Mouse (Mus musculus): ENCODE data around the gene Nmnat2. TPM values are rescaled to one million over a fixed set of nuclear protein-coding genes. Genes with fewer than 3 reads are reported as not detected.

The Nmnat2 gene
- polyA plus RNA-seq, 1 experiment from 2014 or later, result 26.9 TPM

- Histone ChIP-seq H3K9ac (replicated peaks) (no peak overlapping the region), H3K4me3 (no peak overlapping the region), H3K4me2 (replicated peaks) (no peak overlapping the region), H3K9me3 (no peaks in the 10 kb centered on the region), H3K27ac (replicated peaks) (no peak overlapping the region), H3K4me1 (no peaks in the 10 kb centered on the region), H3K27me3 (peaks cover 34% of the 10 kb centered on the region), H3K36me3 (0 out of 2 replicates have a peak, but pooled peaks cover 5% of the 10 kb centered on the region)
- WGBS, result 88% methylated on average over 4 of the region's 4 CpGs
- ATAC-seq (ENCODE audit: low FRiP score, low read depth), result no peak
Observed at GRCm38 (mm10) chr1:153090807-153091206, 136.0 kb downstream of the Nmnat2 start.

DNA sequence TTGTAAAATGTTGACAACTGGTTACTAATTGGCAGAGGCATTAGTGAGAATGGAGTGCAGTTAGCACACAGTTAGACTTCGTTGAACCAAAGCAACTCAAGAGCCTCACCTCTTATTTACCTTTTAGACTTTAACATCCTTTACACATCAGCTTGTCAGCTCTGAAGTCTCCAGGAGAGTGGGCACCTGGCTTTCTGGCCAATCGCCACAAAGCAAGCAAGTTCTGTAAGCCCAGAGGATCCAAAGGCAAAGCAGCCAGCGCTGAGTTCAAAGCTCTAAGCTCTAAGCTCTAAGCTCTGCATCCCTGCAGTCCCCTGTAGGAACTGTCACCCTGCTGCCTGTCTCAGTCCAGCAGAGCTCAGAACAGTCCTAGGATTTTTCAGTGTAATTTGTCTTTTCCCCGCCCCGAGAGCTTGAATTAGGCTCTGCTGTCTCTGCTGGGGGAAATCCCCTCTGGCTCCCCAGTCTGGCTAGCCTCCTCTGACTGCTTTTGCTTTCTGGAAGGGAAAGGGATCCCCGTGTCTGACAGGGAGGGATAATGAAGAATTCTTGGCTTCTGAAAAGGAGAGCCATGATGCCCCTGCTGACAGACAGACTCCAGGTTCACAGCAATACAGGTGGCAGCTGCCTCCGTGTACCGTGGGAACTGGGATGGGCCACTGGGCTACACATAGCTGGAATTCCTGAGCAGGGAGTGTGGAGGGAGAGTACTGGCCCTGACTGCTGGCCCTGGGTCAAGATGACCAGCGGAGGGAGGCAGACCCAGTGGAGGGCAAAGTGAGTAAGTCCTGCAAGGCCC lies 136.8 kb downstream of the Nmnat2 start:
- 33% methylated on average over 9 of the region's 9 CpGs for WGBS
- H3K4me3 ChIP-seq, result no peak overlapping the region
- H3K27me3 ChIP-seq, result peaks cover 36% of the 10 kb centered on the region
- no peak overlapping the region for H3K4me2 ChIP-seq (replicated peaks)
- H3K36me3 ChIP-seq, result 0 out of 2 replicates have a peak, but pooled peaks cover 5% of the 10 kb centered on the region
- no peak overlapping the region for H3K27ac ChIP-seq (replicated peaks)
- peaks cover 4% of the 10 kb centered on the region; the same call in 1 of the 2 replicates for H3K4me1 ChIP-seq
- no peak overlapping the region; the same call in 1 of the 2 replicates for H3K9ac ChIP-seq (replicated peaks)
- H3K9me3 ChIP-seq, result no peaks in the 10 kb centered on the region
- peak; percentile 44 for ATAC-seq (ENCODE audit: low FRiP score, low read depth)

GRCm38 (mm10) chr1:153092237-153092975 lies 137.6 kb downstream of the Nmnat2 start:
- H3K9ac ChIP-seq (replicated peaks), result no peak overlapping the region
- H3K4me2 ChIP-seq (replicated peaks), result no peak overlapping the region
- peaks cover 36% of the 10 kb centered on the region for H3K27me3 ChIP-seq
- WGBS, result 51% methylated on average over 5 of the region's 5 CpGs
- H3K4me1 ChIP-seq, result peaks cover 5% of the 10 kb centered on the region; the same call in 1 of the 2 replicates
- no peaks in the 10 kb centered on the region for H3K9me3 ChIP-seq
- 0 out of 2 replicates have a peak, but pooled peaks cover 5% of the 10 kb centered on the region for H3K36me3 ChIP-seq
- peak; percentile 54 for ATAC-seq (ENCODE audit: low FRiP score, low read depth)
- no peak overlapping the region for H3K27ac ChIP-seq (replicated peaks)
- H3K4me3 ChIP-seq, result no peak overlapping the region

- peaks cover 36% of the 10 kb centered on the region for H3K27me3 ChIP-seq
- no peak for ATAC-seq (ENCODE audit: low FRiP score, low read depth)
- no peaks in the 10 kb centered on the region for H3K36me3 ChIP-seq
- H3K4me2 ChIP-seq (replicated peaks), result no peak overlapping the region
- no peaks in the 10 kb centered on the region for H3K9me3 ChIP-seq
- 58% methylated on average over 5 of the region's 5 CpGs for WGBS
- H3K27ac ChIP-seq (replicated peaks), result no peak overlapping the region
- peaks cover 5% of the 10 kb centered on the region; the same call in 1 of the 2 replicates for H3K4me1 ChIP-seq
- no peak overlapping the region for H3K4me3 ChIP-seq
- H3K9ac ChIP-seq (replicated peaks), result no peak overlapping the region
Observed at GRCm38 (mm10) chr1:153093172-153093571, 138.4 kb downstream of the Nmnat2 start.

DNA sequence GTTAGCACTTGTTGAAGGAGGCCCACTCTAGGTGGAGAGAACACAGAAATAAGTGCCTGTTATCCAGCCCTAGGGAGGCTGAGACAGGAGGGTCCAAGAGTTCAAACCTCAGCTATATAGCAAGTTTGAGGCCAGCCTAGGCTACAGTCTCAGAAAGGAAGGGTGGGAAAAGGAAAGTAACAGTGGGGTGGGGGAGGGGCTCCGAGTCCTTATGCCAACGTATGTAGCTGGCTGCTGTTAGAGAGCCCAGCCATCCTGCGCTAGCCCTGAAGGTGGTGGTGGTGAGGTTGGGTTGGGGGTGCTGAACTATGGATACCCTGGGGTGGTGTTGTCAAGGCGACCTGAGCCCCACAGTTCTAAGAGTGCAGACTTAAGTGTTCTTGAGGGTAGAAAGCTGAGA lies 138.8 kb downstream of the Nmnat2 start:
- Histone ChIP-seq H3K27ac (replicated peaks) (no peak overlapping the region), H3K9ac (replicated peaks) (no peak overlapping the region), H3K4me1 (peaks cover 5% of the 10 kb centered on the region; the same call in 1 of the 2 replicates), H3K4me3 (no peak overlapping the region), H3K9me3 (no peaks in the 10 kb centered on the region), H3K27me3 (peaks cover 36% of the 10 kb centered on the region), H3K4me2 (replicated peaks) (no peak overlapping the region), H3K36me3 (no peaks in the 10 kb centered on the region)
- ATAC-seq (ENCODE audit: low FRiP score, low read depth), result no peak
- WGBS, result 71% methylated on average over 4 of the region's 4 CpGs

GRCm38 (mm10) chr1:153094226-153095076 lies 139.7 kb downstream of the Nmnat2 start:
- 29% methylated on average over 12 of the region's 12 CpGs for WGBS
- peaks cover 8% of the 10 kb centered on the region; the same call in 1 of the 2 replicates for H3K4me1 ChIP-seq
- no peak overlapping the region for H3K27ac ChIP-seq (replicated peaks)

DNA sequence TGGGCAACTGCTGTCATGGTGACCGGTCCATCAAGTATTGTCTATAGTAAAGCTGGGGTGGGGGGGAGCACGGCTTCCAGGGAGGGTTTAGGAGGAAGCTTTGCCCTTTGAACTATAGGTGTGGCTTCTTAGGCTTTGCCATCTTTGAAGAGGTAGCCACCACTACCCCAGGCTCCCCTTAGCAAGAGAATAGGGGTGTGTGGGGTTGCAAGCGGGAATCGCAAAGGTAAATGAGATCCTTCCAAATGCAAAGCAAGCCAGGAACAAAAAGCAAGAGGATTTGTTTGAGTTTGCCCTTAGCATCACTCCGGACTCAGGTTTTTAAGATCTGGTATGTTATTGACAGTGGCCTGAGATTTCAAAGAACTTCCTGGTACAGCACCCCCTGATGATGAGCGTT lies 140.5 kb downstream of the Nmnat2 start:
- WGBS, result 33% methylated on average over 6 of the region's 6 CpGs
- H3K27ac ChIP-seq (replicated peaks), result no peak overlapping the region
- ATAC-seq (ENCODE audit: low FRiP score, low read depth), result no peak
- no peak overlapping the region for H3K4me2 ChIP-seq (replicated peaks)
- H3K4me1 ChIP-seq, result peaks cover 8% of the 10 kb centered on the region; the same call in 1 of the 2 replicates
- no peaks in the 10 kb centered on the region for H3K36me3 ChIP-seq
- H3K9ac ChIP-seq (replicated peaks), result no peak overlapping the region
- no peak overlapping the region for H3K4me3 ChIP-seq
- H3K27me3 ChIP-seq, result peaks cover 36% of the 10 kb centered on the region
- H3K9me3 ChIP-seq, result no peaks in the 10 kb centered on the region

More at GRCm38 (mm10) chr1:153094226-153095076, 139.7 kb downstream of the Nmnat2 start:
- Histone ChIP-seq H3K4me3 (no peak overlapping the region), H3K4me2 (replicated peaks) (no peak overlapping the region), H3K36me3 (no peaks in the 10 kb centered on the region), H3K9ac (replicated peaks) (no peak overlapping the region), H3K27me3 (peaks cover 36% of the 10 kb centered on the region), H3K9me3 (no peaks in the 10 kb centered on the region)
- no peak for ATAC-seq (ENCODE audit: low FRiP score, low read depth)

GRCm38 (mm10) chr1:153095826-153096727 lies 141.3 kb downstream of the Nmnat2 start:
- no peak overlapping the region for H3K4me3 ChIP-seq
- peaks cover 8% of the 10 kb centered on the region; the same call in 1 of the 2 replicates for H3K4me1 ChIP-seq
- H3K36me3 ChIP-seq, result no peaks in the 10 kb centered on the region
- peaks cover 38% of the 10 kb centered on the region for H3K27me3 ChIP-seq
- ATAC-seq (ENCODE audit: low FRiP score, low read depth), result no peak
- H3K9me3 ChIP-seq, result no peaks in the 10 kb centered on the region
- no peak overlapping the region for H3K9ac ChIP-seq (replicated peaks)
- WGBS, result 16% methylated on average over 16 of the region's 16 CpGs
- H3K27ac ChIP-seq (replicated peaks), result no peak overlapping the region
- no peak overlapping the region for H3K4me2 ChIP-seq (replicated peaks)

DNA sequence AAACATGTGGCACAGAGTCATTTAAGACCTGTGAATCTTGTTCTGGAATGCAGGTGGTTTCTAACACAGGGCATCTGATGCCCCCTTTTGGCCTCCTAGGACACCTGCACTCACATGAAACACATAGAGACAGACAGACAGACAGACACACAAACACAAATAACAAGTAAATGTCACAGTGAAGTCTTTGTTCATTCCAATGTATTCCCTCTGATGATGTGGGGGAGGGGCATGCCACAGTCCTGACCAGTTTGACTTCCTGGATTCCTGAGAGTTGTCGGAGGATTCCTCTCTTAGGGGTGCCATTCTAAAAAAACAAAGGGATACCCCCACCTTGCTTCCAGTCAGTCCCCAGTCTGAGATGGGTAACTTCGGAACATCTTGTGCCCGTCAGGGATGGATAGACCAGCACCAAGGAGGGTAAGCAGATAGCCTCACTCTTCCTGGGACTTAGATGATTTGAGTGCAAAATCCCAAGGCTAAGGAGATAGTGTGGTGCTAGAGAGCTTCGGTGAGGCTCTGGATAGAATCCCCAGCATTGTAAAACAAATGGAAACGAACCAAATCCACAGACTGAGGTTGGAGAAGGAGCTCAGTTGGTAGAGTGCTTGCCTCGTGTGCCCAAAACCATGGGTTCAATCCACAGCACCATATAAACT lies 142.4 kb downstream of the Nmnat2 start:
- ATAC-seq (ENCODE audit: low FRiP score, low read depth), result no peak
- Histone ChIP-seq H3K9ac (replicated peaks) (no peak overlapping the region), H3K9me3 (no peaks in the 10 kb centered on the region), H3K4me1 (peaks cover 8% of the 10 kb centered on the region; the same call in 1 of the 2 replicates), H3K27ac (replicated peaks) (no peak overlapping the region), H3K36me3 (no peaks in the 10 kb centered on the region), H3K27me3 (peaks cover 33% of the 10 kb centered on the region), H3K4me3 (no peak overlapping the region), H3K4me2 (replicated peaks) (no peak overlapping the region)
- whole genome bisulfite sequencing, result 92% methylated on average over 6 of the region's 6 CpGs

- 39% methylated on average over 11 of the region's 11 CpGs for WGBS
- H3K4me2 ChIP-seq (replicated peaks), result no peak overlapping the region
- H3K36me3 ChIP-seq, result no peaks in the 10 kb centered on the region
- ATAC-seq (ENCODE audit: low FRiP score, low read depth), result no peak
- H3K9me3 ChIP-seq, result no peaks in the 10 kb centered on the region
- H3K9ac ChIP-seq (replicated peaks), result no peak overlapping the region; the same call in 1 of the 2 replicates
- H3K4me1 ChIP-seq, result peaks cover 8% of the 10 kb centered on the region; the same call in 1 of the 2 replicates
- peaks cover 30% of the 10 kb centered on the region for H3K27me3 ChIP-seq
- H3K27ac ChIP-seq (replicated peaks), result no peak overlapping the region
- H3K4me3 ChIP-seq, result no peak overlapping the region
Observed at GRCm38 (mm10) chr1:153098586-153098985, 143.8 kb downstream of the Nmnat2 start.

Data from midbrain, embryonic 12.5 days (tissue).